Mouse (Mus musculus): ENCODE measurements around the gene Trub2. TPM values are rescaled to one million over a fixed set of nuclear protein-coding genes. Genes with fewer than 3 reads are reported as not detected.
A peak's percentile ranks its signal among the peaks of the same experiment; 100 is the strongest.

Gene Trub2
- polyA plus RNA-seq (2015; fragmentation: Nextera tagmentation; extraction: Ambion mirVana) = 30.7 and 34.2 TPM in 2 replicates

- H3K4me3 ChIP-seq = peak within 1 kb of the TSS; percentile 71
- H3K27ac ChIP-seq (replicated peaks) = peak within 1 kb of the TSS; percentile 67
- peak within 1 kb of the TSS; percentile 80 for H3K9ac ChIP-seq
- ATAC-seq (ENCODE audit: extremely low read depth, insufficient number of reproducible peaks, low FRiP score, low TSS enrichment) = peak; percentile 79
- under 1% methylated on average over 45 of the region's 45 CpGs for WGBS
- peaks cover 64% of the 10 kb centered on the region for H3K36me3 ChIP-seq
- H3K9me3 ChIP-seq = no peaks in the 10 kb centered on the region
- H3K4me2 ChIP-seq = peak within 1 kb of the TSS; percentile 81
- peaks cover 19% of the 10 kb centered on the region for H3K4me1 ChIP-seq
- no peaks in the 10 kb centered on the region for H3K27me3 ChIP-seq (replicated peaks)
Observed at GRCm38 (mm10) chr2:29787937-29788681, at the start of gene Trub2. Gene Trub2, minus strand, starts transcription at chr2:29788502.

- H3K36me3 ChIP-seq = peaks cover 70% of the 10 kb centered on the region
- no peak for ATAC-seq (ENCODE audit: extremely low read depth, insufficient number of reproducible peaks, low FRiP score, low TSS enrichment)
- H3K4me1 ChIP-seq = peaks cover 2% of the 10 kb centered on the region; the same call in 1 of the 2 replicates
Observed at GRCm38 (mm10) chr2:29835391-29835899, 47.1 kb upstream of the Trub2 start.

GRCm38 (mm10) chr2:29833796-29834195 is 45.5 kb upstream of the Trub2 start:
- H3K9me3 ChIP-seq = no peaks in the 10 kb centered on the region
- no peaks in the 10 kb centered on the region for H3K4me1 ChIP-seq
- H3K4me3 ChIP-seq = no peak overlapping the region
- no peak for ATAC-seq (ENCODE audit: extremely low read depth, insufficient number of reproducible peaks, low FRiP score, low TSS enrichment)
- peaks cover 61% of the 10 kb centered on the region for H3K36me3 ChIP-seq
- H3K9ac ChIP-seq = no peak overlapping the region
- H3K27me3 ChIP-seq (replicated peaks) = no peaks in the 10 kb centered on the region
- no peak overlapping the region for H3K27ac ChIP-seq (replicated peaks)
- WGBS = 88% methylated on average over 5 of the region's 5 CpGs
- H3K4me2 ChIP-seq = no peak overlapping the region

More at GRCm38 (mm10) chr2:29835391-29835899, 47.1 kb upstream of the Trub2 start:
- no peaks in the 10 kb centered on the region for H3K27me3 ChIP-seq (replicated peaks)
- H3K4me2 ChIP-seq = no peak overlapping the region
- 77% methylated on average over 2 of the region's 2 CpGs for WGBS
- H3K9ac ChIP-seq = no peak overlapping the region
- no peaks in the 10 kb centered on the region for H3K9me3 ChIP-seq
- H3K4me3 ChIP-seq = no peak overlapping the region
- no peak overlapping the region for H3K27ac ChIP-seq (replicated peaks)

GRCm38 (mm10) chr2:29831106-29831505 is 42.8 kb upstream of the Trub2 start:
- ATAC-seq (ENCODE audit: extremely low read depth, insufficient number of reproducible peaks, low FRiP score, low TSS enrichment) = no peak
- Histone ChIP-seq H3K36me3 (peaks cover 39% of the 10 kb centered on the region), H3K9me3 (no peaks in the 10 kb centered on the region), H3K9ac (no peak overlapping the region), H3K4me1 (peaks cover 12% of the 10 kb centered on the region), H3K27me3 (replicated peaks) (no peaks in the 10 kb centered on the region), H3K27ac (replicated peaks) (no peak overlapping the region), H3K4me2 (no peak overlapping the region), H3K4me3 (no peak overlapping the region)
- WGBS = 84% methylated on average over 4 of the region's 4 CpGs

- WGBS = 4% methylated on average over 12 of the region's 12 CpGs
- Histone ChIP-seq H3K4me1 (peaks cover 14% of the 10 kb centered on the region), H3K4me2 (peak overlapping the region; percentile 87), H3K36me3 (peaks cover 7% of the 10 kb centered on the region), H3K9me3 (no peaks in the 10 kb centered on the region), H3K27me3 (replicated peaks) (no peaks in the 10 kb centered on the region), H3K9ac (peak overlapping the region; percentile 90), H3K4me3 (peak overlapping the region; percentile 79), H3K27ac (replicated peaks) (peak overlapping the region; percentile 80)
- ATAC-seq (ENCODE audit: extremely low read depth, insufficient number of reproducible peaks, low FRiP score, low TSS enrichment) = no peak
Observed at GRCm38 (mm10) chr2:29827709-29828024, 39.4 kb upstream of the Trub2 start.

- peak overlapping the region; percentile 89 for H3K27ac ChIP-seq (replicated peaks)
- H3K4me3 ChIP-seq = peak overlapping the region; percentile 79
- peaks cover 4% of the 10 kb centered on the region; the same call in 1 of the 2 replicates for H3K36me3 ChIP-seq
- H3K27me3 ChIP-seq (replicated peaks) = no peaks in the 10 kb centered on the region
- H3K9me3 ChIP-seq = no peaks in the 10 kb centered on the region
- peak overlapping the region; percentile 90 for H3K9ac ChIP-seq
- peak overlapping the region; percentile 87 for H3K4me2 ChIP-seq
- under 1% methylated on average over 48 of the region's 48 CpGs for WGBS
- ATAC-seq (ENCODE audit: extremely low read depth, insufficient number of reproducible peaks, low FRiP score, low TSS enrichment) = peak; percentile 88
- H3K4me1 ChIP-seq = peaks cover 14% of the 10 kb centered on the region
Observed at GRCm38 (mm10) chr2:29826926-29827708, 38.8 kb upstream of the Trub2 start.

GRCm38 (mm10) chr2:29826318-29826925 is 38.1 kb upstream of the Trub2 start:
- Histone ChIP-seq H3K9ac (peak overlapping the region; percentile 86), H3K9me3 (no peaks in the 10 kb centered on the region), H3K4me2 (peak overlapping the region; percentile 87), H3K4me1 (peaks cover 14% of the 10 kb centered on the region), H3K27me3 (replicated peaks) (no peaks in the 10 kb centered on the region), H3K27ac (replicated peaks) (peak overlapping the region; percentile 89), H3K36me3 (peaks cover 4% of the 10 kb centered on the region; the same call in 1 of the 2 replicates), H3K4me3 (peak overlapping the region; percentile 79)
- no peak for ATAC-seq (ENCODE audit: extremely low read depth, insufficient number of reproducible peaks, low FRiP score, low TSS enrichment)
- WGBS = 13% methylated on average over 11 of the region's 11 CpGs

- ATAC-seq (ENCODE audit: extremely low read depth, insufficient number of reproducible peaks, low FRiP score, low TSS enrichment) = peak; percentile 68; the same call in 1 of the 2 replicates
- H3K27me3 ChIP-seq (replicated peaks) = no peaks in the 10 kb centered on the region
- H3K4me2 ChIP-seq = peak within 1 kb of the TSS; percentile 76
- H3K9ac ChIP-seq = peak within 1 kb of the TSS; percentile 86
- H3K4me1 ChIP-seq = peaks cover 18% of the 10 kb centered on the region
- H3K4me3 ChIP-seq = peak within 1 kb of the TSS; percentile 54
- H3K27ac ChIP-seq (replicated peaks) = peak within 1 kb of the TSS; percentile 92
- H3K36me3 ChIP-seq = peaks cover 17% of the 10 kb centered on the region
- WGBS = under 1% methylated on average over 35 of the region's 35 CpGs
- no peaks in the 10 kb centered on the region for H3K9me3 ChIP-seq
Observed at GRCm38 (mm10) chr2:29820025-29820817, 31.9 kb upstream of the Trub2 start, which contains the start of gene Urm1. Gene Urm1, plus strand, starts transcription at chr2:29820075.

GRCm38 (mm10) chr2:29819363-29819762 is 31.1 kb upstream of the Trub2 start:
- peak overlapping the region; percentile 76 for H3K4me2 ChIP-seq
- no peak overlapping the region for H3K9ac ChIP-seq
- H3K4me1 ChIP-seq = peaks cover 18% of the 10 kb centered on the region
- H3K36me3 ChIP-seq = peaks cover 26% of the 10 kb centered on the region
- whole genome bisulfite sequencing = 22% methylated on average over 2 of the region's 2 CpGs
- no peak overlapping the region; the same call in 1 of the 2 replicates for H3K27ac ChIP-seq (replicated peaks)
- H3K27me3 ChIP-seq (replicated peaks) = no peaks in the 10 kb centered on the region
- H3K4me3 ChIP-seq = peak overlapping the region; percentile 54; the same call in 1 of the 2 replicates
- H3K9me3 ChIP-seq = no peaks in the 10 kb centered on the region
- ATAC-seq (ENCODE audit: extremely low read depth, insufficient number of reproducible peaks, low FRiP score, low TSS enrichment) = no peak

GRCm38 (mm10) chr2:29817426-29818232 is 29.3 kb upstream of the Trub2 start:
- no peaks in the 10 kb centered on the region for H3K27me3 ChIP-seq (replicated peaks)
- H3K4me3 ChIP-seq = no peak overlapping the region
- H3K4me1 ChIP-seq = peaks cover 18% of the 10 kb centered on the region
- H3K4me2 ChIP-seq = peak overlapping the region; percentile 51
- 35% methylated on average over 8 of the region's 8 CpGs for WGBS
- H3K9ac ChIP-seq = no peak overlapping the region
- peak overlapping the region; percentile 0; the same call in 1 of the 2 replicates for H3K27ac ChIP-seq (replicated peaks)
- ATAC-seq (ENCODE audit: extremely low read depth, insufficient number of reproducible peaks, low FRiP score, low TSS enrichment) = 0 out of 2 replicates have a peak, but pooled peaks have one; percentile 39
- H3K36me3 ChIP-seq = peaks cover 43% of the 10 kb centered on the region
- no peaks in the 10 kb centered on the region for H3K9me3 ChIP-seq
